Mouse (Mus musculus) forebrain, embryonic 10.5 days (tissue): ENCODE data around the gene Gm16442. TPM values are rescaled to one million over a fixed set of nuclear protein-coding genes. Genes with fewer than 3 reads are reported as not detected.
"Not testable (repeated sequence)": the region's sequence is repeated elsewhere in the genome, so short reads cannot be mapped to it uniquely, and the experiment has no call there.

Source experiments
- DNase-seq: peaks from one replicate; pipeline ENCODE4 v3.0.0-alpha.2; 2017; ENCODE audit warnings: low spot score; ENCODE audit errors: extremely low spot score
- H3K27ac ChIP-seq: fragments of 300-500 bp; sonication (generic); 2 replicates; pipeline ENCODE4 v1.5.1; 2016; ENCODE audit warnings: mild to moderate bottlenecking
- H3K27me3 ChIP-seq: fragments of 300-500 bp; sonication (generic); 2 replicates; pipeline ENCODE4 v1.6.1; 2016; ENCODE audit warnings: mild to moderate bottlenecking; ENCODE audit not compliant: poor library complexity, severe bottlenecking
- H3K36me3 ChIP-seq: fragments of 300-500 bp; sonication (generic); replicated peaks from 2 replicates; pipeline ENCODE4 v1.6.1; 2016; ENCODE audit warnings: mild to moderate bottlenecking, moderate library complexity
- H3K4me1 ChIP-seq: fragments of 300-500 bp; sonication (generic); 2 replicates; pipeline ENCODE4 v1.6.1; 2016
- H3K4me3 ChIP-seq: fragments of 300-500 bp; sonication (generic); 2 replicates; pipeline ENCODE4 v1.5.1; 2016; ENCODE audit warnings: mild to moderate bottlenecking, moderate library complexity
- H3K9me3 ChIP-seq: fragments of 300-500 bp; sonication (generic); 2 replicates; pipeline ENCODE4 v1.6.1; 2016; ENCODE audit warnings: mild to moderate bottlenecking, moderate library complexity
- WGBS: fragments of 180-500 bp; shearing (Covaris S2); methylation state at CpG from one replicate; pipeline ENCODE4 v1.1.7; 2016; 5-methylcytosine and 5-hydroxymethylcytosine counted together
- polyA plus RNA-seq: library from polyadenylated mRNA; unstranded; fragments of >200 nt; fragmentation: Nextera tagmentation; extraction: Ambion mirVana; gene quantifications from 2 replicates; pipeline ENCODE4 v1.2.1, GENCODE M21; 2016

Gene Gm16442
- polyA plus RNA-seq, result not detected in 2 replicates

GRCm38 (mm10) chr7:20122479-20122878, at the start of gene Gm16442:
Gene Gm16442, minus strand, starts transcription at chr7:20122579.
- not testable (repeated sequence) for H3K4me3 ChIP-seq, DNase-seq, H3K27me3 ChIP-seq, H3K27ac ChIP-seq, H3K36me3 ChIP-seq, H3K9me3 ChIP-seq, H3K4me1 ChIP-seq
- no CpG with 5 or more reads among the region's 2 CpGs for WGBS

GRCm38 (mm10) chr7:20168277-20168676, 45.9 kb upstream of the Gm16442 start, which contains the start of gene Vmn1r94:
Gene Vmn1r94, minus strand, starts transcription at chr7:20168377.
- H3K27ac ChIP-seq, H3K27me3 ChIP-seq, H3K4me1 ChIP-seq, DNase-seq, H3K9me3 ChIP-seq, H3K4me3 ChIP-seq, H3K36me3 ChIP-seq: not testable (repeated sequence)
- WGBS, result no CpG with 5 or more reads among the region's 3 CpGs

- H3K27ac ChIP-seq, H3K4me3 ChIP-seq: not testable (repeated sequence)
- no CpG with 5 or more reads among the region's 5 CpGs for WGBS
Measured at GRCm38 (mm10) chr7:20138988-20139387, 16.6 kb upstream of the Gm16442 start, which contains the start of gene Vmn1r93. Gene Vmn1r93, minus strand, starts transcription at chr7:20139088.

GRCm38 (mm10) chr7:20099380-20099779, 23.0 kb downstream of the Gm16442 start, which contains the start of gene Vmn1r91:
Gene Vmn1r91, plus strand, starts transcription at chr7:20099680.
- H3K4me3 ChIP-seq, H3K36me3 ChIP-seq, H3K9me3 ChIP-seq, H3K27me3 ChIP-seq, H3K27ac ChIP-seq, H3K4me1 ChIP-seq, DNase-seq: not testable (repeated sequence)
- WGBS, result 92% methylated on average over 5 of the region's 5 CpGs

More at GRCm38 (mm10) chr7:20138988-20139387, 16.6 kb upstream of the Gm16442 start, which contains the start of gene Vmn1r93:
- H3K36me3 ChIP-seq, H3K27me3 ChIP-seq, H3K4me1 ChIP-seq, H3K9me3 ChIP-seq, DNase-seq: not testable (repeated sequence)

- WGBS, result 66% methylated on average over 18 of the region's 18 CpGs
- H3K36me3 ChIP-seq, DNase-seq, H3K27ac ChIP-seq, H3K4me1 ChIP-seq, H3K27me3 ChIP-seq, H3K4me3 ChIP-seq, H3K9me3 ChIP-seq: not testable (repeated sequence)
Measured at GRCm38 (mm10) chr7:20078118-20078517, 44.3 kb downstream of the Gm16442 start.

Other genes starting within 250 kb of the Gm16442 start
- not detected in 2 replicates for gene Ceacam19, start 234.6 kb downstream of the Gm16442 start, polyA plus RNA-seq
- gene Pvr, start 201.4 kb downstream of the Gm16442 start, polyA plus RNA-seq, result 4.7 and 4.8 TPM in 2 replicates
- 0.11 TPM in 1 of 2 replicates, not detected in the other for gene Igsf23, start 171.8 kb downstream of the Gm16442 start, polyA plus RNA-seq
- not detected in 2 replicates for gene Ceacam20, start 157.2 kb downstream of the Gm16442 start, polyA plus RNA-seq
- gene Nlrp9b, start 131.1 kb downstream of the Gm16442 start, polyA plus RNA-seq, result not detected in 2 replicates
- not detected in 2 replicates for gene Vmn1r91, start 22.9 kb downstream of the Gm16442 start, polyA plus RNA-seq
- not detected in 2 replicates for gene Vmn1r93, start 16.5 kb upstream of the Gm16442 start, polyA plus RNA-seq
- not detected in 2 replicates for gene Vmn1r94, start 45.8 kb upstream of the Gm16442 start, polyA plus RNA-seq
- not detected in 2 replicates for gene Vmn1r95, start 71.1 kb upstream of the Gm16442 start, polyA plus RNA-seq
- gene Gm6164, start 83.0 kb upstream of the Gm16442 start, polyA plus RNA-seq, result not detected in 2 replicates
- not detected in 2 replicates for gene Gm4498, start 111.2 kb upstream of the Gm16442 start, polyA plus RNA-seq
- gene Gm5890, start 140.3 kb upstream of the Gm16442 start, polyA plus RNA-seq, result not detected in 2 replicates
- not detected in 2 replicates for gene Gm4133, start 211.5 kb upstream of the Gm16442 start, polyA plus RNA-seq